Mouse (Mus musculus) lung, adult 2 months (tissue): ENCODE measurements around the gene Btbd7.

Source experiments
- CTCF ChIP-seq: fragments of 200-500 bp; IDR thresholded peaks from 2 replicates; pipeline ENCODE4 v1.5.1; 2011; ENCODE audit warnings: mild to moderate bottlenecking, low read length, control low read depth; ENCODE audit not compliant: insufficient read depth
- POLR2A ChIP-seq: fragments of 200-500 bp; IDR thresholded peaks from 2 replicates; pipeline ENCODE4 v1.6.1; 2011; ENCODE audit warnings: low read depth, mild to moderate bottlenecking, control low read depth, low read length, borderline replicate concordance; ENCODE audit errors: extremely low read depth

- TF ChIP-seq CTCF (no peak), POLR2A (no peak)
Measured at GRCm38 (mm10) chr12:102779452-102779851, 98.8 kb downstream of the Btbd7 start.
